Mouse (Mus musculus): Measurements from ENCODE around the gene Efna2.
A peak's percentile ranks its signal among the peaks of the same experiment; 100 is the strongest.

Gene Efna2

GRCm38 (mm10) chr10:80173955-80174640, 5.2 kb upstream of the Efna2 start:
- Histone ChIP-seq H3K27me3 (ENCODE audit: insufficient read depth, low read length) (peaks cover 16% of the 10 kb centered on the region), H3K36me3 (ENCODE audit: insufficient read depth, low read length) (peaks cover 52% of the 10 kb centered on the region), H3K9me3 (ENCODE audit: low read length) (no peaks in the 10 kb centered on the region), H3K4me1 (replicated peaks; ENCODE audit: low read depth, low read length) (peaks cover 71% of the 10 kb centered on the region), H3K4me3 (replicated peaks; ENCODE audit: low read length) (no peak overlapping the region; the same call in 1 of the 2 replicates)
- no peak for TF ChIP-seq POU5F1 (IDR thresholded peaks at IDR 0.05; ENCODE audit: borderline replicate concordance, low read length)
- TF ChIP-seq NANOG (IDR thresholded peaks at IDR 0.05; ENCODE audit: borderline replicate concordance, low read length): no peak
- TF ChIP-seq CTCF (conservative IDR thresholded peaks at IDR 0.05; ENCODE audit: low read length): no peak

- peaks cover 66% of the 10 kb centered on the region for H3K4me1 ChIP-seq (replicated peaks; ENCODE audit: low read depth, low read length)
- TF ChIP-seq CTCF (conservative IDR thresholded peaks at IDR 0.05; ENCODE audit: low read length): peak; percentile 44
- TF ChIP-seq NANOG (IDR thresholded peaks at IDR 0.05; ENCODE audit: borderline replicate concordance, low read length): no peak
- peaks cover 17% of the 10 kb centered on the region for H3K27me3 ChIP-seq (ENCODE audit: insufficient read depth, low read length)
- peaks cover 46% of the 10 kb centered on the region for H3K36me3 ChIP-seq (ENCODE audit: insufficient read depth, low read length)
- no peak overlapping the region for H3K4me3 ChIP-seq (replicated peaks; ENCODE audit: low read length)
- no peaks in the 10 kb centered on the region for H3K9me3 ChIP-seq (ENCODE audit: low read length)
These were observed 4.6 kb upstream of the Efna2 start for GRCm38 (mm10) chr10:80174705-80175104.

DNA sequence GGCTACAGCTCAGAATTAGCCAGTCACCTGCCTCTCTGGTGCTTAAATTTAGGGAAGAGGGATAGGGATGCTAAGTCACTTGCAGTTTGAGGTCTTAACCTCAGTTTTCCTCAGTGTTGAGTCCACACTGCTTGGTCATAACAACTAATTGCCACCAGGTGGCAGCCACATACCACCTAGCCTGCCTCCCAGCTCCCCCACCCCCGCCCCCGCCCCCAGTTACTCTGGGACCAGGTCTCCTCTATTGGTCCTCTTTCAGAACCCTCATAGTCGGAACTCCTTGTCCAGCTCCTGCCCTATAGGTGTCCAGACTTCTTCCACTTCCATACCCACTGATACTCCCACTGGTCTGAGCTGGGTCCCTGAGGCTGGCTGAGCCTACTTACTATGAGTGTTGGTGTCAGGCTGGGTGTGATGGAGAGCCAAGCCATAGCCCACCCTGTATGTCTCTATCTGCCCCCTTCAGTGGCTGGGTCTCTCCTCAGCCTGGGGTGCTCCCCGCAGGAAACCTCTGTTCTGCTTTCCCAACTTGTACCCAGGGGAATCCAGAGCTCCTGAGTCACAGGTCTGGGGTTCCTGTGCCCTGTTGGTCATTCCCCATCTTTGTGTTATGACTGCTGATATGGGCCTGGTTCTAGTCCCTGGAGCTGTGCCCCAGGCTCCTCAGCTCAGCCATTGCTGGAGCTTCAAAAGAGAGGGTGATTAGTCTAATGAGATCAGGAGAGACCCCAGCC, 3.6 kb upstream of the Efna2 start:
- H3K9me3 ChIP-seq (ENCODE audit: low read length): no peaks in the 10 kb centered on the region
- no peak for TF ChIP-seq POU5F1 (IDR thresholded peaks at IDR 0.05; ENCODE audit: borderline replicate concordance, low read length)
- TF ChIP-seq CTCF (conservative IDR thresholded peaks at IDR 0.05; ENCODE audit: low read length): peak; percentile 54
- no peak overlapping the region for H3K4me3 ChIP-seq (replicated peaks; ENCODE audit: low read length)
- H3K27me3 ChIP-seq (ENCODE audit: insufficient read depth, low read length): peaks cover 27% of the 10 kb centered on the region
- peaks cover 36% of the 10 kb centered on the region for H3K36me3 ChIP-seq (ENCODE audit: insufficient read depth, low read length)
- peaks cover 65% of the 10 kb centered on the region for H3K4me1 ChIP-seq (replicated peaks; ENCODE audit: low read depth, low read length)

- H3K4me3 ChIP-seq (replicated peaks; ENCODE audit: low read length): no peak overlapping the region
- peaks cover 30% of the 10 kb centered on the region for H3K36me3 ChIP-seq (ENCODE audit: insufficient read depth, low read length)
- H3K27me3 ChIP-seq (ENCODE audit: insufficient read depth, low read length): peaks cover 34% of the 10 kb centered on the region
- TF ChIP-seq CTCF (conservative IDR thresholded peaks at IDR 0.05; ENCODE audit: low read length) (no peak), POU5F1 (IDR thresholded peaks at IDR 0.05; ENCODE audit: borderline replicate concordance, low read length) (no peak), NANOG (IDR thresholded peaks at IDR 0.05; ENCODE audit: borderline replicate concordance, low read length) (no peak)
- H3K4me1 ChIP-seq (replicated peaks; ENCODE audit: low read depth, low read length): peaks cover 59% of the 10 kb centered on the region
- H3K9me3 ChIP-seq (ENCODE audit: low read length): no peaks in the 10 kb centered on the region
These were observed 2.9 kb upstream of the Efna2 start for GRCm38 (mm10) chr10:80176270-80176834.

DNA sequence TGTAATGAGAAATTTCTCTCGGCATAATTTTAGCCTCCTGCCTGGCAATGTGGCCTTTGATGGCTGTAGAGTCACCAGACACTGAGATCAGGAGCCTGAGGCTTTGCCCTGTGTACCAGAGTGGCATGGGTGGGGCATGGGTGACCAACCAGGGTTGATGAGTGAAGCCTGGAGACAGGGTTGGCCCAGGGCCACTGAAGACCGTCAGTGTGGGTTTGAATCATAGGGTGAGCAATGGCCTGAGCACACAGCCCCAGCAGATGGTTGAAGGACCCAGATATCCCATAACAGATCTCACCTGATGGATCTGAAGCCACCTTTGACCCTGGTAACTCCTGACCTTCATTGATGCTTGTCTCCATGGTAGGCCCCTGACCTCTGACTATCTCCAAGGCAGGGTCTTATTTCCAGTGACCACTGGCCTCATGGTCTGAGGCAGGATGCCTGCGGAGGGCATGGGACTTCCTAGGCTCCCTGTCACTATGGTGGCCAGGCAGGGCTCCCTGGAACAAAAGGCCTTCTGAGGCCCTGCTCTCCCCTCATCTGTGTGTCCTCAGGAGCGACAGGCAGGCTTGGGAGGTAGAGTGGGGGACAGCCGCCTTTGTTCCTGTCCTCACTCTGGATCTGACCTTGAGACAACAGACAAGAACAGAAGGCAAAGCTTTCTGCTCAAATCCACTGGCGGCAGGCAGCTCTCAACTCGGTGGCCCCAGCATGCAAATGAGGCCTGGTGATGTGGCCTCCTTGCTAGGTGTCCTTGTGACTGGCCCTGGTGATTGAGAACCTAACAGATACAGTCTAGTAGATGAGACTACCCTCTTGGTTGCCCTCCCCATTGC, 1.6 kb upstream of the Efna2 start:
- H3K36me3 ChIP-seq (ENCODE audit: insufficient read depth, low read length): peaks cover 18% of the 10 kb centered on the region; the same call in 1 of the 2 replicates
- no peak overlapping the region for H3K4me3 ChIP-seq (replicated peaks; ENCODE audit: low read length)
- H3K27me3 ChIP-seq (ENCODE audit: insufficient read depth, low read length): peaks cover 47% of the 10 kb centered on the region
- no peaks in the 10 kb centered on the region for H3K9me3 ChIP-seq (ENCODE audit: low read length)
- H3K4me1 ChIP-seq (replicated peaks; ENCODE audit: low read depth, low read length): peaks cover 55% of the 10 kb centered on the region
- TF ChIP-seq CTCF (conservative IDR thresholded peaks at IDR 0.05; ENCODE audit: low read length): no peak
- TF ChIP-seq NANOG (IDR thresholded peaks at IDR 0.05; ENCODE audit: borderline replicate concordance, low read length): no peak
- TF ChIP-seq POU5F1 (IDR thresholded peaks at IDR 0.05; ENCODE audit: borderline replicate concordance, low read length): no peak

- no peaks in the 10 kb centered on the region for H3K9me3 ChIP-seq (ENCODE audit: low read length)
- H3K27me3 ChIP-seq (ENCODE audit: insufficient read depth, low read length): peaks cover 64% of the 10 kb centered on the region
- H3K4me3 ChIP-seq (replicated peaks; ENCODE audit: low read length): peak overlapping the region; percentile 82
- peaks cover 43% of the 10 kb centered on the region for H3K4me1 ChIP-seq (replicated peaks; ENCODE audit: low read depth, low read length)
- peaks cover 10% of the 10 kb centered on the region; the same call in 1 of the 2 replicates for H3K36me3 ChIP-seq (ENCODE audit: insufficient read depth, low read length)
- TF ChIP-seq NANOG (IDR thresholded peaks at IDR 0.05; ENCODE audit: borderline replicate concordance, low read length) (no peak), POU5F1 (IDR thresholded peaks at IDR 0.05; ENCODE audit: borderline replicate concordance, low read length) (no peak), CTCF (conservative IDR thresholded peaks at IDR 0.05; ENCODE audit: low read length) (no peak)
These were observed 1.0 kb downstream of the Efna2 start for GRCm38 (mm10) chr10:80180288-80180687.

DNA sequence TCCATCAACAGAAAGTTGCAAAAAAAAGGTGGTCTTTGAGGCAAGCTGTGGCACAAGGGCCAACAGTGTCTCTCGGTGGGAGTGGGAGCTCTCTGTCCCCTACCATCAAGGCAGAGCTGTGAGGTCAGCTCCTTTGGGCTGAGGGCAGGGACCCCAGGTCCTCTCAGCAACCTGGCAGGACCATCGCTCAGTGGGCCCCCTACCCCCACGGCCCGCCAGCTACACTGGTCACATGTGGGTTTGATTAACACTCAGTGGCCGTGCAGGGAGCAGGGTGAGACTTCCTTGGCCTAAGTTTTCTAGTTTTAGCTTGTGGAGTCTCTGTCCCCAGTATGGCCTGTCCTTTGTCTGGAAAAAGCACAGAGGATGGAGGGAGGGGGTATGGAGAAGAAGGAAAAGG, 1.5 kb downstream of the Efna2 start:
- Histone ChIP-seq H3K4me3 (replicated peaks; ENCODE audit: low read length) (no peak overlapping the region), H3K36me3 (ENCODE audit: insufficient read depth, low read length) (peaks cover 10% of the 10 kb centered on the region; the same call in 1 of the 2 replicates), H3K4me1 (replicated peaks; ENCODE audit: low read depth, low read length) (peaks cover 46% of the 10 kb centered on the region), H3K27me3 (ENCODE audit: insufficient read depth, low read length) (peaks cover 65% of the 10 kb centered on the region), H3K9me3 (ENCODE audit: low read length) (no peaks in the 10 kb centered on the region)
- TF ChIP-seq CTCF (conservative IDR thresholded peaks at IDR 0.05; ENCODE audit: low read length): no peak
- TF ChIP-seq NANOG (IDR thresholded peaks at IDR 0.05; ENCODE audit: borderline replicate concordance, low read length): no peak
- TF ChIP-seq POU5F1 (IDR thresholded peaks at IDR 0.05; ENCODE audit: borderline replicate concordance, low read length): no peak

DNA sequence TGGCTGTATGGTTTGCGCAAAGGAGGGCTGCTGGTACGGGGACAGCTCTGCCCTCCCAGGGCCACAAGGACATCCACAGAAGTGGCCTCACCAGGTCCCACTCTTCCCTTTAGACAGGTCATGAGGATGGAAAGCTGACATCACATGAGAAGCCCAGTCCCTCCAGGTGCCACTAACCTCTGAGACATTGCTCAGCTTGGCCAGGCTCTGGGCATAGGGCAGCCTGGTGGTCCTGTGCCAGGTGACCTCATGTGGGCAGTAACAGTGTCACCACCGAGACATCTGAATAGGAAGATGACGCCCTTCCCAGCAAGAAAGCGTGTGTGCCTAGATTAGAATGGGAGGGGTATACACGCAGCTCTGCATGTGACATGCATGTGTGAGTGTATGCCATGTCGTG, 3.3 kb downstream of the Efna2 start:
- no peak for TF ChIP-seq POU5F1 (IDR thresholded peaks at IDR 0.05; ENCODE audit: borderline replicate concordance, low read length)
- TF ChIP-seq NANOG (IDR thresholded peaks at IDR 0.05; ENCODE audit: borderline replicate concordance, low read length): no peak
- H3K9me3 ChIP-seq (ENCODE audit: low read length): no peaks in the 10 kb centered on the region
- H3K36me3 ChIP-seq (ENCODE audit: insufficient read depth, low read length): no peaks in the 10 kb centered on the region
- H3K27me3 ChIP-seq (ENCODE audit: insufficient read depth, low read length): peaks cover 78% of the 10 kb centered on the region
- H3K4me3 ChIP-seq (replicated peaks; ENCODE audit: low read length): peak overlapping the region; percentile 20; the same call in 1 of the 2 replicates
- H3K4me1 ChIP-seq (replicated peaks; ENCODE audit: low read depth, low read length): peaks cover 62% of the 10 kb centered on the region
